Mouse (Mus musculus): ENCODE measurements at regions not wholly inside any gene's neighbourhood (a gene's known extent, or its start where the extent isn't known, plus 50 kb on each side); places are given as distances from the start of the nearest gene placed in this dataset.

GRCm38 (mm10) chr6:141136664-141137375 lies 112.2 kb upstream of the Pde3a start:
- DNase-seq (ENCODE audit: low spot score in 2 of 2) = no peak

GRCm38 (mm10) chr6:141141016-141141415 lies 108.1 kb upstream of the Pde3a start:
- DNase-seq (ENCODE audit: low spot score in 2 of 2) = no peak

DNA sequence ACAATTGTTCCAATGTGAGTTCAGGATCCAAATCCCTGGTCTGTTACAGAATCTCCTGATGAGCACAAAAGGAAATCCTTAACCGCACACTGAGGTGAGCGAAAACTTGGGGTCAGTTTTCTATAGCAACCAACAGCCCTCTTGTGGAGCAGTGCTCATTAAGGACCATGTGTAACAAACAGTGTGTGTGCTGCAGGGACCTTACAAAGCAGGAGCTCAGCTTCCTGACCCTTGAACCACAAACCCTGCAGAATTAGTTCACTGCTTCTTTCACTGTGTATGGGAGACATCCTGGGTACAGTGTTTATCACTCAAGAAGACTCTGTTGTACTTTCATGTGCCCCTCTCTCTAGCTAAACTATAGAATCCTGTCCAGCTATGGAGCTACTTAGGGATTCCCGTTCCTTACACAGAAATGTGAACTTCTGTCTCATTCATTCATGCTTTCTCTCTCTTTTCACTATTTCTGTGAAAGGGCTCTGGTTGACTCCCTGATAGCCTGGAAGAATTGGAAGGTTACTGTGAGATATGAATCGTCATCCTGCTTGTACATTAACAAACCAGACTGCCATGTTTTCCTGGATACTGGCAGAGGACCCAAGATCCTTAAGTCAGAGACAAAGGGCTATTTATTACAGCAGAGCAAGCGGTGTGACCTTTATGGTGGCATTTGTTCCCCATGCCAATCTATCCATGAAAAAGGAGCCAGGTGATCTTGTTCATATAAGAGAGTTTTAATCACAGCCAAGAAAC lies 100.5 kb upstream of the Pde3a start:
- DNase-seq (ENCODE audit: low spot score in 2 of 2) = no peak

GRCm38 (mm10) chr6:141149170-141149917 lies 99.7 kb upstream of the Pde3a start:
- no peak for DNase-seq (ENCODE audit: low spot score in 2 of 2)

- DNase-seq (ENCODE audit: low spot score in 2 of 2) = no peak
Observed at GRCm38 (mm10) chr6:141159326-141159725, 89.7 kb upstream of the Pde3a start.

- DNase-seq (ENCODE audit: low spot score in 2 of 2) = no peak
Observed at GRCm38 (mm10) chr6:141161626-141162233, 87.3 kb upstream of the Pde3a start.

DNA sequence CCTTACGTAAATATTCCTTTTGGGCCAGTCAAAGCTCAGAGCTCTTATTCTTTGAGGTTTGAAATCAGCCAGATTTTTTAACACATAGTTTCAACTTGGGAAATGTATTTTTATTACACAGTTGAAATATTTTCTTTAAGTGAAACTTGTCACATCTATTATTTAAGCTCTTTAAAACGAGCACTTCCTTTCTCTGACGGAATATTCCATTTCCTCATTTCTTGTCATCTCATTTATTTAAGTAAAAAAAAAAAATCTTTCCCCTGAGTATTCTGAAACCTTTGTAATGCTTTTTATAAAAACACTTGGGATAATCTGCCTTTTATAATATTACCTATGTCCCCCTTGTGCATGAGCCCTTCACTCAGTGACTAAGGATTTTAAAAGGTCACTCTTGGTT lies 81.8 kb upstream of the Pde3a start:
- DNase-seq (ENCODE audit: low spot score in 2 of 2) = no peak

GRCm38 (mm10) chr6:141168356-141168755 lies 80.7 kb upstream of the Pde3a start:
- DNase-seq (ENCODE audit: low spot score in 2 of 2) = no peak

DNA sequence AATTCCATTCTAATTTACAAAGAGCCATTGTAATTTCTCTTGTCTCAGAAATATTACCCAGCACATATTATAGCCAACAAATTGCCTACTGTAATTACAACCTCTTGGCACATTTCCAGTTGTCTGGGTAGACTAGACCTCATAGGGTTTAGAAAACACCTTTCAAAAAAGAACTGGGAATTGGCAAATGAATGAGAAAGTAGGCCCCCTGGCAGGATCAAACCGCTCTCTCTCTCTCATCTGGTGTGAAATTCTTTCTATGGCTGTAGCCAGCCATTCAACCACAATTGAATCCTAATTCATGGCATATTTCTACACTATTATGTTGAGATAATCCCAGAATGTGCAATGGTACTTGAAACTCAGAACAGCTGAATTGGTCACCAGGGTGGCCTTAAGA lies 65.3 kb upstream of the Pde3a start:
- DNase-seq (ENCODE audit: low spot score in 2 of 2) = no peak

- DNase-seq (ENCODE audit: low spot score in 2 of 2) = no peak
Observed at GRCm38 (mm10) chr6:141188036-141188435, 61.0 kb upstream of the Pde3a start.

DNA sequence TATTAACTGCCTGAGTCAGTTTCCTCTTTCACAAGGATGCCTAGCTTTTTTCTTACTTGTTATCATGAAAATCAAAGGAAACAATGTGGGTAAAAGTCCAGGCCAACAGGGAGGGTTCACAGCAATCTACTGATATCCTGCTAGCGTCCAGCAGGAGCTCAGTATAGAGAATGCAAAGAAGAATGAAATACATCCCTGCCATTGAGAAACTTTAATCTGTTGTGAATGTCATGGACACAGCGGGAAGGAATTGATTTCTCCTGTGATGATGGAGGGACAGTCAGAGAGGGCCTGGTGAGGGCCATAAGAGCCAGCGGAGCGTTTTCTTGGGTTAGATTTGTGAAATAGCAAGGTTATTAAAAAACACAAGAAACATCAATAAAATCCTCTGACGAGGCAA lies 60.0 kb upstream of the Pde3a start:
- no peak for DNase-seq (ENCODE audit: low spot score in 2 of 2)

GRCm38 (mm10) chr6:141189701-141190100 lies 59.4 kb upstream of the Pde3a start:
- no peak for DNase-seq (ENCODE audit: low spot score in 2 of 2)

- DNase-seq (ENCODE audit: low spot score in 2 of 2) = peak in 1 of 2 experiments; percentile 13
Observed at GRCm38 (mm10) chr6:141190383-141190782, 58.7 kb upstream of the Pde3a start.

DNA sequence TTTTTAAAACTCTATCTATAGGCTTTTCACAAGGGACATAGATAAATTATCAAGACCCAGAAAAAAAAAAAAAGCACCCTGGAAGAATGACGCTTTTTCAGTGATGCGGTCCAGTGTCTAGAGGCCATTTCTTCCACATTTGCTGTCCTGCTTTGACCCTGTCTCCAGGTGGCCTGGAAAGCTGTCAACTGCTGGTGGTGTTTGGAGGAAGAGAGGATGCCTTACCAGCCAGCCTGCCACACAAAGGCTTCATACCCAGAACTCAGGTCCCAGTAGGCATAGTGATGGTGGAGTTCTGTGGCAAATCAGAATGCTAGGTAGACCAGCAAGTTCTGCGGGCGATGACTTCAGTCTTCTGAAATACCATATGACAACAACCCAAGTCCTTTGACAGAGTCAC lies 51.6 kb upstream of the Pde3a start:
- DNase-seq (ENCODE audit: low spot score in 2 of 2) = no peak
